13 mouse cellular contexts compared by ENCODE assay signal in genomic region chr1:156808332-156808731, GRCm38 (mm10). TPM values are rescaled to one million over a fixed set of nuclear protein-coding genes. Genes with fewer than 3 reads are reported as not detected.
DNase-seq lines count a peak whose midpoint lies in the region; ATAC-seq and TF ChIP-seq lines count a peak whose summit lies in the region.
"Had no signal": no experiment of that assay in that cellular context is flagged by ENCODE, and none has a peak within 500 bp of the region (broad histone marks: within the 10 kb centered on the region; RNA-seq: fewer than 3 reads in every experiment).

No protein-coding gene starts in this region.

- DNase-seq in liver, embryonic 13.5 days, result no peak
- DNase-seq in liver, result no peak
- peak; percentile 35 for DNase-seq in kidney, postnatal 0 days (ENCODE audit: low spot score)
- no peak for DNase-seq in cerebellum, adult 2 months
- DNase-seq: cerebellum, adult 9-11 months; lung, postnatal 4 days; thymus, postnatal 36 days had no signal

- H3K4me1 ChIP-seq in liver, embryonic 13.5 days (replicated peaks), result no peaks in the 10 kb centered on the region
- H3K4me1 ChIP-seq in intestine, embryonic 16.5 days (ENCODE audit: control insufficient read depth, insufficient read depth, low read length), result 0 out of 2 replicates have a peak, but pooled peaks cover 3% of the 10 kb centered on the region
- peaks cover 3% of the 10 kb centered on the region; the same call in 1 of the 2 replicates for H3K4me1 ChIP-seq in kidney, postnatal 0 days (replicated peaks; ENCODE audit: insufficient read depth, low read length)
- no peaks in the 10 kb centered on the region for H3K4me1 ChIP-seq in stomach, embryonic 15.5 days
- no peaks in the 10 kb centered on the region for H3K4me1 ChIP-seq in cerebellum, adult 2 months (ENCODE audit: control insufficient read depth, insufficient read depth, low read length)

- no peak overlapping the region for H3K9ac ChIP-seq in liver, embryonic 13.5 days
- H3K9ac ChIP-seq in intestine, embryonic 16.5 days (ENCODE audit: low read depth, low read length), result no peak overlapping the region
- H3K9ac ChIP-seq in kidney, postnatal 0 days (ENCODE audit: low read depth, low read length), result no peak overlapping the region
- H3K9ac ChIP-seq in stomach, embryonic 15.5 days, result no peak overlapping the region
- H3K9ac ChIP-seq: heart, embryonic 12.5 days; hindbrain, embryonic 15.5 days had no signal

- no peaks in the 10 kb centered on the region for H3K36me3 ChIP-seq in liver, embryonic 13.5 days
- no peaks in the 10 kb centered on the region for H3K36me3 ChIP-seq in intestine, embryonic 16.5 days (ENCODE audit: control insufficient read depth, insufficient read depth, low read length)
- no peaks in the 10 kb centered on the region for H3K36me3 ChIP-seq in kidney, postnatal 0 days (ENCODE audit: insufficient read depth, low read length)
- no peaks in the 10 kb centered on the region for H3K36me3 ChIP-seq in stomach, embryonic 15.5 days

- no peaks in the 10 kb centered on the region for H3K27me3 ChIP-seq in liver, embryonic 13.5 days
- H3K27me3 ChIP-seq in intestine, embryonic 16.5 days (replicated peaks; ENCODE audit: control insufficient read depth, insufficient read depth, low read length), result no peaks in the 10 kb centered on the region
- no peaks in the 10 kb centered on the region for H3K27me3 ChIP-seq in kidney, postnatal 0 days (ENCODE audit: insufficient read depth, low read length)
- H3K27me3 ChIP-seq in stomach, embryonic 15.5 days (replicated peaks), result no peaks in the 10 kb centered on the region
- H3K27me3 ChIP-seq in cerebellum, adult 2 months (ENCODE audit: control insufficient read depth, insufficient read depth, low read length), result no peaks in the 10 kb centered on the region
- H3K27me3 ChIP-seq: heart, embryonic 12.5 days; hindbrain, embryonic 15.5 days had no signal

- H3K27ac ChIP-seq in liver, embryonic 13.5 days, result no peak overlapping the region
- H3K27ac ChIP-seq in intestine, embryonic 16.5 days (ENCODE audit: low read length), result peak overlapping the region; percentile 71; the same call in 1 of the 2 replicates
- H3K27ac ChIP-seq in kidney, postnatal 0 days, result no peak overlapping the region; the same call in 1 of the 2 replicates
- H3K27ac ChIP-seq in stomach, embryonic 15.5 days, result peak overlapping the region; percentile 52
- no peak overlapping the region for H3K27ac ChIP-seq in cerebellum, adult 2 months (ENCODE audit: insufficient read depth, low read length)
- H3K27ac ChIP-seq: hindbrain, embryonic 15.5 days had no signal

- TF ChIP-seq POLR2A in cerebellum, adult 2 months (IDR thresholded peaks at IDR 0.05; ENCODE audit: borderline replicate concordance, insufficient read depth, low read length), result no peak

- 65% methylated on average over 10 of the region's 10 CpGs for WGBS in liver, embryonic 13.5 days (ENCODE audit: insufficient replicate concordance)
- 43% methylated on average over 10 of the region's 10 CpGs for WGBS in intestine, embryonic 16.5 days
- 56% methylated on average over 10 of the region's 10 CpGs for WGBS in kidney, postnatal 0 days
- 60% methylated on average over 10 of the region's 10 CpGs for WGBS in stomach, embryonic 15.5 days
- 63% methylated on average over 10 of the region's 10 CpGs for WGBS in cerebellum, adult 2 months

- 0 out of 2 replicates have a peak, but pooled peaks have one; percentile 41 for ATAC-seq in liver, embryonic 13.5 days (ENCODE audit: low read depth)
- peak; percentile 86 for ATAC-seq in intestine, embryonic 16.5 days
- ATAC-seq in kidney, postnatal 0 days (replicated peaks; ENCODE audit: low FRiP score, low read depth), result no peak
- peak; percentile 39; the same call in 1 of the 2 replicates for ATAC-seq in stomach, embryonic 15.5 days (ENCODE audit: insufficient read depth, low FRiP score, low read depth)
- ATAC-seq in erythroid progenitor cell, adult 5-6 weeks (replicated peaks; ENCODE audit: low FRiP score, poor library complexity, severe bottlenecking), result no peak

- H3K4me3 ChIP-seq in liver, embryonic 13.5 days (replicated peaks), result no peak overlapping the region
- no peak overlapping the region for H3K4me3 ChIP-seq in intestine, embryonic 16.5 days (ENCODE audit: low read length)
- H3K4me3 ChIP-seq in kidney, postnatal 0 days (replicated peaks; ENCODE audit: low read depth, low read length), result no peak overlapping the region
- H3K4me3 ChIP-seq in stomach, embryonic 15.5 days (replicated peaks), result no peak overlapping the region
- H3K4me3 ChIP-seq in cerebellum, adult 2 months (replicated peaks; ENCODE audit: insufficient read depth, low read depth, low read length), result no peak overlapping the region
- H3K4me3 ChIP-seq: heart, embryonic 12.5 days; hindbrain, embryonic 15.5 days; myocyte had no signal

- H3K9me3 ChIP-seq in liver, embryonic 13.5 days (replicated peaks), result no peaks in the 10 kb centered on the region
- no peaks in the 10 kb centered on the region for H3K9me3 ChIP-seq in intestine, embryonic 16.5 days (ENCODE audit: control insufficient read depth, low read length)
- no peaks in the 10 kb centered on the region for H3K9me3 ChIP-seq in kidney, postnatal 0 days (replicated peaks; ENCODE audit: low read length)
- H3K9me3 ChIP-seq in stomach, embryonic 15.5 days, result no peaks in the 10 kb centered on the region
- H3K9me3 ChIP-seq: heart, embryonic 12.5 days; hindbrain, embryonic 15.5 days had no signal

- TF ChIP-seq CTCF in kidney, postnatal 0 days (IDR thresholded peaks at IDR 0.05; ENCODE audit: low read depth), result no peak
- TF ChIP-seq CTCF in cerebellum, adult 2 months (IDR thresholded peaks at IDR 0.05; ENCODE audit: borderline replicate concordance, insufficient read depth, low read depth, low read length), result no peak

- H3K4me2 ChIP-seq in liver, embryonic 13.5 days, result no peak overlapping the region
- peak overlapping the region; percentile 32 for H3K4me2 ChIP-seq in intestine, embryonic 16.5 days (ENCODE audit: low read depth, low read length)
- no peak overlapping the region for H3K4me2 ChIP-seq in kidney, postnatal 0 days (ENCODE audit: low read length)
- H3K4me2 ChIP-seq in stomach, embryonic 15.5 days, result no peak overlapping the region
- H3K4me2 ChIP-seq: heart, embryonic 12.5 days; hindbrain, embryonic 15.5 days had no signal

RNA-seq across cellular contexts. Expression of gene Angptl1, which starts 30.0 kb away (rescaled TPM):
- polyA plus RNA-seq in liver, embryonic 13.5 days (2015; fragmentation: Nextera tagmentation; extraction: Ambion mirVana), result 0.23 and 0.48 TPM in 2 replicates
- polyA plus RNA-seq in intestine, embryonic 16.5 days (2015; fragmentation: Nextera tagmentation; extraction: Ambion mirVana), result 29.4 and 29.8 TPM in 2 replicates
- polyA plus RNA-seq in kidney, postnatal 0 days (2015; fragmentation: Nextera tagmentation; extraction: Ambion mirVana), result 1.0 TPM in 2 replicates
- 17.1 and 17.8 TPM in 2 replicates for polyA plus RNA-seq in stomach, embryonic 15.5 days (2015; fragmentation: Nextera tagmentation; extraction: Ambion mirVana)
- polyA plus RNA-seq in cerebellum, adult 2 months (2012; rRNA removed), result 0.28 and 0.32 TPM in 2 replicates
- total RNA-seq in erythroid progenitor cell, adult 5-6 weeks (2015; ENCODE audit: low replicate concordance), result not detected in 2 replicates
- total RNA-seq in erythroid progenitor cell, adult 5-6 weeks (2017; ENCODE audit: low replicate concordance), result 0.51 and 0.53 TPM in 2 replicates

Comparison
In these comparisons a context has a peak if more than half of its experiments do, and no peak if none do; other contexts are left out.
1. ATAC-seq: peak in liver, embryonic 13.5 days (single experiment), intestine, embryonic 16.5 days (single experiment) and stomach, embryonic 15.5 days (single experiment); none in kidney, postnatal 0 days (single experiment) and erythroid progenitor cell, adult 5-6 weeks (single experiment).
2. H3K27ac ChIP-seq: peak in intestine, embryonic 16.5 days (single experiment) and stomach, embryonic 15.5 days (single experiment); none in liver, embryonic 13.5 days (single experiment), kidney, postnatal 0 days (single experiment) and cerebellum, adult 2 months (single experiment).